Mouse (Mus musculus) thymus, adult 18-20 months (tissue): ENCODE results near the gene Cds2.
A peak's percentile ranks its signal among the peaks of the same experiment; 100 is the strongest.
"Not testable (repeated sequence)": the region's sequence is repeated elsewhere in the genome, so short reads cannot be mapped to it uniquely, and the experiment has no call there.

Experiments
- DNase-seq, 2 experiments: peaks; one replicate each; pipeline ENCODE4 v3.0.0; 2022; ENCODE audit warnings: mixed read lengths in 2 of 2

The Cds2 gene

DNA sequence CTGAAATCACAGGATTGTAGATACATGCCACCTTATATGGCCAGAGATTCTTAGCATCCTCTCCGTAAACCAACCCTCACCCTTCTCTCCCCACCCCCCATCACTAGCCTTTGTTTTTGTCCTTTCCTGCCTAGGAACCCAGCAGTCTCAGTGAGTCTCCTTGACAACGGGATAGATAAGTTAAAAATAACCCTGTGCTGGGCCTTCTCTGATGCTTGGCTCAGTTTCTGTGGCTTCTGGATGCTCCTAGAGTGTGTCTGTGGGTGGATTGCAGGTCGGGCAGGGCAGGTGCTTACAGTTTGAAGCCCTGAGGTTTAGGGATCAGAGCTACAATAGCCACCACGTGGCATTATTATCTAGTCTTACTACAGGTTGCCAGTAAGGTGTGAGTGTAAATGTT is 29.1 kb downstream of the Cds2 start:
- DNase-seq = no peak

DNA sequence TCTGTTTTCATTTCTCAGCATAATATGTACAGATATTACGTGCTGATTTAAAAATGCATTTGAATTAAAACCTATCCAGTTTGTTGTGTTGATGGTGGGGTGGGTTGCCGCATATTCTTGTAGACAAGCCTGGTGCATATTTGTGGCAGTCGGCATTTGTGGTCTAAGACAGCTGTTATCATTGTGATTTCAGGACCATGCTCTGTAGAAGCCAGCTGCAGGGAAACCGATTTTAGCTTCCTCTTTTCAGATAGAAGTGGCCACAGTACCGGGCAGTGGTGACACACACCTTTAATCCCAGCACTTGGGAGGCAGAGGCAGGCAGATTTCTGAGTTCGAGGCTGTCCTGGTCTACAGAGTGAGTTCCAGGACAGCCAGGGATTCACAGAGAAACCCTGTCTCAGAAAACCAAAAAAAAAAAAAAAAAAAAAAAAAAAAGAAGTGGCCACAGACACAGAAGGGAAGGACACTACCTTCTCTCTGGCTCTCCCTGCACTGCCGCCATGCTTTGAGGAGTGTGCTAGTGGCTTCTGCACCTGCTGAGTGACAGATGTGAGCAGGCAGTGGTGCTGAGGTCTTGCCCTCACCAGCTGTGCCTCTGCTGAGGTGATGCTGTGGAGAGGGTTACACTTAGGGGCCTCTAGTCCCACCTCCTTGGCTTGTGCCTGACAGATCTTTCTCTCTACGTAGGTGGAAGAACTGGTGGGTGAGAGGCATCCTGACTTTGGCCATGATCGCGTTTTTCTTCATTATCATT is 30.9 kb downstream of the Cds2 start:
- peak; percentile 21 to 30 for DNase-seq

DNA sequence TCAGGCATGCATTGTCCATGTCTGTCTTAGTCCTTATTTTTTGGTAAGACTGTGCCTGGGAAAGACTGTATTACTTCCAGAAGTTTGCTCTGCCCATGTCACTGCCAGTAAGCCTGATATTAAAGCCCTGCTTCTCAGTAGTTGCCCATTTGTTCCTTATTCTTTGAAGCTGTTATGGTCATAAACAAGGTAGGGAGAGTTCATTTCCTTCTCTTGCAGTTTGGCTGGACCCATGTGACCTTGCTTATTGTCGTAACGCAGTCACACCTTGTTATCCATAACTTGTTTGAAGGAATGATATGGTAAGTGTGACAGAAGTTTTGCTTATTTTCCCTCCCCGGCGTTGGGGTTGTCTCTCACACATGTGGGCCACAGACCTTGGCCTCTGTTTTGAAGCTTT is 35.3 kb downstream of the Cds2 start:
- DNase-seq = no peak

DNA sequence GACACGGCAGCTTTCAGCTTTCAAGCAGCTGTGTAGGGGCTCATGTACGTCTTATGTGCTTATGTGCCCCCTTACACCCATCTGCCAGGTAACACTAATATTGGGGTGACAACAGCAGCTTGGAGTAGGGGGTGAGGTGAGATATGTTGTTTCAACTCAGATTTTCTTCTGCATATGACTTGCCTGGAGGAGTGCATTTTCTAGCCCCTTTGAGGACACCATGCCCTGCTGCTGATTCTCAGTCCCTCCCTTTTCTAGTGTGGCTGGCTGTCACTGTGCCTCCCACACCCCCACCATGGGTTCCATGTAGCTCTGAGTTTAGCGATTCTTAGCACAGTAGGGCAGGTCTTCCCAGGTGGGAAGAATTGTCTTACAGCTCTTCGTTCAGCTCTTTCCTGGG is 38.5 kb downstream of the Cds2 start:
- DNase-seq = no peak

DNA sequence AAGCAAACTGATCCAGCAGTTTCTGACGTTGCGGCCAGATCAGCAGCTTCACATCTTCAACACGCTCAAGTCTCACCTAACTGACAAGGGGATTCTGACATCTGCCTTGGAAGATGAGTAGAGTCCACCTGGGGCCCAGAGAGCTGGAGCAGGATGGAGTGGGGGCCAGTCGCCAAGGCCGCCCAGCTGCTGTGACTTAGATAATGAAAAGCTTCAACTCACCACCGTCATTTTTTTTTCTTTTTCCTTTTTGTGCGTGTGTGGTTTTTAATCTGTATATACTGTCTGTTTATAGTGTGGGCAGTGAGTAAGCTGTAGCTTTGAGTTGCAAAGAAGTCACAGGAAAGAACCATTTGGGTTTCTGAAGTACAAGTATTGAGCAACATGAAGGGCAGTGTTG is 42.2 kb downstream of the Cds2 start:
- DNase-seq = no peak

DNA sequence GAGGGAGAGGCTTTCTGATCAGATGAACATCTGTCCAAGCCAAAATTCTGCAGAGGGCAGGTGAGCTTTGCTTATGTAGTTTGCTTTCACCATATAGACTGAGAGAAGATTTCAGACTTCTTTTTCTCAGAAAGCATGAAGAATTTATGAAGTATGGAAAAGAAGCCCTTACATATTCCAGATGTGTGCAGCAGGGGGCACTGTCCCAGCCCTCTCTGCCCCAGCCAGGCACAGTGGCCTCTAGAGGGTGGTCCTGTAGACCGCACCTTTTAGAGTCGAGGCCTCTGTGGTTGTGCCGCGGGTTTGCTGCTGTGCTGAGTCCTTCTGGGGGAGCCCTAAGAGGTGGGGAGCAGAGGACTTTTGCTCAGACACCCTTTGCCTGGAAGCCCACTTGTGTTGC is 43.0 kb downstream of the Cds2 start:
- no peak for DNase-seq

DNA sequence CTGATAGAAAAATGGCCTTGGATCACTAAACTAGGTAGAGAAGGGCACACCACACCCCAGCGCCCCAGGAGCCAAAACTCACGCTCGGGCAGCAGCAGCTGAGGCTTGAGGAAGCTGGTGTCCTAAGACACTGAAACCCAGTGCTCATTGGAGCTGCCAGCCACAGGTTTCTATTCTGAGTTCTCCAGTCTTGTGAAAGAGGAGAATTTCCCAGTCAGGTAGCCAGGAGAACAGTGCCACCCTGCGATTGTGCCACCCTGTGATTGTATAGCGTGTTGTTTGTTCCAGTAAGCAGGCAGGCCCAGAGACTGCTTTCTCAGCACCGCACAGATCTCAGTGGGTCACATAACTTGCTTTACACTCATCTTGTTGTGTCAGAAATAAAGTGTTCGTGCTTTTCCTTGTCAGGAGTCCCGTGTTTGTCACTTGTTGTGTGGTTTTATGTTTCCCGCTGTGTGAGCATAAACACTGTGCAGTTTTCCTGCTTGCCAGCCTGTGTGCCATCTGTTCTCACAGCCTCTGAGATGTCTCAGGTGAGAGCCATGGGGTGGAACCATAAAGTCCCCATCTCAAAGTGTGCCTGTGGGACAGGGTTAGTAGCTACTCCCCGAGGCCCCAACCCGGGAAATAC is 44.4 kb downstream of the Cds2 start:
- DNase-seq = no peak

DNA sequence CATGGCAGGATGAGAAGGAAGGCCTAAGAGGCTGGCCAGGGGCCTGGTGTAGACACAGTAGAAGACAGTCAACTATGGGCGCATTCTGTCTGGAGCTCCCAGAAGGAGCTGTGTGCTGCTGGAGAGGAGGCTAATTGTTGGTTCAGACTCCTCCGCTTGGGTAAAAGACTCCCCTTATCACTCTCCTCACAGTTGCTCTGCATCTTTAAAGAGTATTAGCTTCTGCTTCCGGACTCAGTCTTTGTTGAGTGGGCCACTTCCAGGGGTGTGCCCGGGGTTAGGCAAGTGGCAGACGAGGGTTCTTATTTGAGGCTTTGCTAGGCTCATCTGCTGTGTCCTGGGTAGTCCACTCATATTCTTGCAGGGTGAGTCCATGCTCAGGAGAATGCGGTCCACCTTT is 45.9 kb downstream of the Cds2 start:
- no peak for DNase-seq

DNA sequence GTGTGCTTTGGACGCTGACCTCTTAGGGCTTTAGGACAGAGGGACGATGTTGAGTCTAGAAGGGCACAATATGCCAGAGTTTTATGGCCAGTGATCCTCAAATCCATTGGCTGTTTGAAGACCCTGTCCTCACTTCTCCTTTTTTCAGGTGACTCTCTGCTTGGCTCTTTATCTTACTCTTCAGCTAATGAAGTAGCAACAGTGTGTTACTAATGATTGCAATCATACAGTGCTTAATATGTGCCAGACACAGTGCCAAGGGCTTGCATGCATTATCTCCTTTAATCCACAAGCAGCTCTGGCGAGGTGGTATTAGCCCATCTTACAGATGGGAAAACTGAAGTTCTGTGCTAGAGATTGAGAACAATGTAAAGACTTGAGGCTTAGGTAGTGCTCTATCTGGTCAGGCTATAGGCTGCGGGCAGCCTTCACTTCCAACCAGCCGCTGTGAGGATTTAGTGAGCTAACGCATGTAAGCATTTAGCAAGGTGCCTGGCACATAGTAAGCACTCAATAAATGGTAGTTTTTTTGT is 46.5 kb downstream of the Cds2 start:
- DNase-seq = no peak

DNA sequence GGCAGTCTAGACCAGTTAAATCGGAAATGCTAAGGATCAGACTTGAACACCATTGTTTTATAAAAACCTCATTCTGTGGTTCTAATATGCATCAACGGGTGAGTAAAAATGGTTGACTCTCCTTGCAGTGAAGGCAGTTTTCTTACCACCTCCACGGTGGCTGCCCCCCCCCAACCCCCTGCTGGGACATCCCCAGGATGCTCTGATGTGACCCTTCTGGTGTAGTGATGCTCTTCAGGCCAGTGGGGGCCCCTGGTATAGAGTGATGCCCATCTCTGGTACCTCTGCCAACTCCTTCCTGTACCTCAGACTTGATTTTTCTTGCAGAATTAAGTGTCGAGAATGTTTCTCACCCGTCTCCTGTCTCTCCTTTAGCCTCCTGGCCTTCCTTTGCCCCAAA is 49.7 kb downstream of the Cds2 start:
- no peak for DNase-seq

DNA sequence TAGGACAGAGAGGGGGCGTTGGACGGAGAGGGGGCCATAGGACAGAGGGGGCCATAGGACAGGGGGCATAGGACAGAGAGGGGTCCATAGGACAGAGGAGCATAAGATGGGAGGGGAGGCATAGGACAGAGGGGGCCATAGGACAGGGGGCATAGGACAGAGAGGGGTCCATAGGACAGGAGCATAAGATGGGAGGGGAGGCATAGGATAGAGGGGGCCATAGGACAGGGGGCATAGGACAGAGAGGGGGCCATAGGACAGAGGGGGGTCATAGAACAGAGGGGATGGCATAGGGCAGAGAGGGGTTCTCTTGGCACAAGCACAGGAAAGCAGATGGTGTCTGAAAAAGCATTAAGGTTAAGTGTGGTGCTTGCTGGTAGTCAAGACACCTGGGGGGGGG is 50.6 kb downstream of the Cds2 start:
- no peak for DNase-seq

DNA sequence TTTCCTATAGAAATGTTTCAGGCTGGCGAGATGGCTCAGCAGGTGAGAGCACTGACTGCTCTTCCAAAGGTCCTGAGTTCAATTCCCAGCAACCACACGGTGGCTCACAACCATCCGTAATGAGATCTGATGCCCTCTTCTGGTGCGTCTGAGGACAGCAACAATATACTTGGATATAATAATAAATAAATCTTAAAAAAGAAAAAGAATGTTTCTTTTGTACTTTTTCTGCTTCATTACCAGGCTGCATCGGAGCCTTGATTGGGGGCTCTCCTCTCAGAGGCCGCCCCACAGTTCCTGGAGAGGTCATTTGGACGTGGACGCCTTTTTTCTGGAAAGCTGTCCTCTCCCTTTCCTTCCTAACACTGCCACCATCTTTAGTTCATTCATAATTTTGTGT is 51.1 kb downstream of the Cds2 start:
- DNase-seq = not testable (repeated sequence)

DNA sequence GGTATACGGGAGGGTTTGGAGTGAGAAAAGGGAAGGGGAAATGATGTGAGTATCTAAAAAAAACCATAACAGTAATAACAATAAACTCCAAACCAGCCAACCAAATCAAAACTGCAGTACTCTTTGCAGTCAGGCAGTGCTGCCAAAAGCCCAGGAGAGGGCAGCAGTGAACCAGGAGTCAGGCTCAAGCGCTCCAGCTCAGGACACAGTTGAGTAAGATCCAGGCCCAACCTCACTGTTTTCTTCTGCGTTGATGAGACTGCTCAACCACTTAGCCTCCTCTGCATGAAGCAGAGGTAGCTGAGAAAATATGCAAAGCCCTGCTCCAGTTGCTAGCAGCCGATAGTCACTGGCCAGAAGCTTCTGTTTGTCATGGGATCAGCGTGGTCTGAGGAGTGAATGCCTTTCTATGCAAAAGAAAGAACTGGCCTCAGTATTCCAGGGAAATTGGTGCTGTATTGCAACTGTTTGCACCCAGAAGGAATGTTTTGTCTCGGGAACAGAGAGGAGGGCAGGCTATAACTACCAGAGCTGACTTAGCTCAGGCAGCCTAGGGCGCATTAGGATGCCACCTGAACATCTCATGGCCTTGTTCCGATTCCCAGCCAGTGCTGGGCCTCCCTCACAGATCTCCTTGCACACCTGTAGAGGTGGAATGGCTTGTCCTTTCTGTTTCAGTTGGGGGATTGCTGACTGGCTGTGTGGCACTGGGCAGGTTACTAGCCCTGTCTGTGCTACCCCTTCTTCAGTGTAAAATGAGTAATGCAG is 53.3 kb downstream of the Cds2 start:
- peak in 1 of 2 experiments; percentile 25 for DNase-seq

DNA sequence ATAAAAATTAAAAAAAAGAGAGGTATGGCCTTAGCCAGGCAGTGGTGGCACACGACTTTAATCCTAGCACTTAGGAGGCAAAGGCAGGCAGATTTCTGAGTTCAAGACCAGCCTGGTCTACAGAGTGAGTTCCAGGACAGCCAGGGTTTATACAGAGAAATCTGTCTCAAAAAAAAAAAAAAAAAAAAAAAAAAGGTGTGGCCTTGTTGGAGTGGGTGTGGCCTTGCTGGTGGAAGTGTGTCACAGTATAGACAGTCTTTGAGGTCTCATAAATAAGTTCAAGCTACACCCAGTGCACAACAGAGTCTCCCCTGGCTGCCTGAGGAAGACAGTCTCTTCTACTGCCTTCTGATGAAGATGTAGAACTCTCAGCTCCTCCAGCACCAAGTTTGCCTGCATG is 54.2 kb downstream of the Cds2 start:
- no peak for DNase-seq

DNA sequence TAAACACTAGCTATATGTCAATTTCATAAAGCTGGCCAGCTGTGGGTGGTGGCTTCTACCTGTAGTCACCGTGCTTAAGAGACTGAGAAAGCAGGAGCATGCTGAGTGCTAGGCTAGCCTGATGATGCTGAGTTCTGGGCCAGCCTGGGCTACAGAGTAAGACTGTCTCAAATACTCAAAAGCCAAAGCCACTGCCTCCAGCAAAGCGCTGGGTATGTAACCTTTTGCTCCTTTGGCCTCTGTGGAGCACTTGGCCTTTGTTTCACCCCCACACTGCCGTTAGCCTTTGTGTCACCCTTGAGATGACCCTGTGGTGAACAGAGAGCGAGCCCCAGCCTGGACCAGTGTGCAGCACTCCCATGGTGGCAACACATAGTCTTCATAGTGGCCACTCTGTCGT is 57.6 kb downstream of the Cds2 start:
- DNase-seq = no peak

DNA sequence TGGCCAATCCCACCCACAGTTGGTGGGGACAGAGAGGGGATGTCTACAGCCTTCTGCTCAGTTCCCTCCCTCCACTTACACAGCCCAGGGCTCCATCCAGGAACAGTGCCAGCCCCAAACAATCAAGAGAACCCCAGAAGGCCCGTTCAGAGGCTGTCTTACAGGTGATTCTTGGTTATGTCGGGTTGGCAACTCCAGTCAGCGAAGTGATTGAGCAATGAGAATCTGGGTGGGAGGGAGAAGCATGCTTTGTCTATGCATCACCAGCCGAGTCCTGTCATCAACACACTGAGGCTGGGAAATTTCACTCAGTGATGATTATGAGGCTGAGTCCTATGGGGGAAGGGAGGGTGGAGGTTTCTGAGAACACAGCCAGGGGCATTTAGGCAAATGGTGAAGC is 60.6 kb downstream of the Cds2 start:
- no peak for DNase-seq

DNA sequence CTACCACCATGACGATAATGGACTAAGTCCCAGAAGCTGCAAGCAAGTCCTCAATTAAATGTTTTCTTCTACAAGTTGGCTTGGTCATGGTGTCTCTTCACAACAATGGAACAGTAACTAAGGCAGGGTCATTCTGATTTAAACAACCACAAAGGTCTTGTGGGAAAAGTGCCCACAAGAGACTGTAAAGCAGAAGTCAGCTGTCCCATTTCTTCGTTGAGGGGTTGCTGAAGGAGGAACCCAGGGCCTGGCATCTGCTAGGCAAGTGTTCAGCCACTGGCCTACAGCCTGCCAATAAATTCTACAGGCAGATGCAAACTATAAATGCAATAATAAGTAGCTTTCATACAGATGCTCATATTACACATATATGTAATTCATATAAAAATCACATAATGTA is 74.3 kb downstream of the Cds2 start:
- no peak for DNase-seq

DNA sequence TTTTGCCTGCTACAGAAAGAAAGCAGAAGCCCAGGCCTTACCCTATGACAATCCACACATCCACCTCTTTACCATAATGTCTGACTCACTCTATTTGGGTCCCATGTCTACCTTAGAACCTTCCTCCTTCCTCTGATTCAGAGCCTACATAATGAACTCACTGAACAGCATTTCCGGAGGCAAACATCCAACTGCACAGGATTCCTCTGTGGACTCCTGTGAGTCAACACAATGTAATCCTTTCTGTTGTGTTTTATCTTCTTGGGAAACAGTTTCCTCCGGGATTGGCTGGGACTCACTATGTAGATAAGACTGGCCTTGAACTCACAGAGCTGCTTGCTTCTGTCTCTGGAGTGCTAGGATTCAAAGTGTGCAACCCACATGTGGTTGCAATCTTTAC is 77.4 kb downstream of the Cds2 start:
- DNase-seq = no peak

DNA sequence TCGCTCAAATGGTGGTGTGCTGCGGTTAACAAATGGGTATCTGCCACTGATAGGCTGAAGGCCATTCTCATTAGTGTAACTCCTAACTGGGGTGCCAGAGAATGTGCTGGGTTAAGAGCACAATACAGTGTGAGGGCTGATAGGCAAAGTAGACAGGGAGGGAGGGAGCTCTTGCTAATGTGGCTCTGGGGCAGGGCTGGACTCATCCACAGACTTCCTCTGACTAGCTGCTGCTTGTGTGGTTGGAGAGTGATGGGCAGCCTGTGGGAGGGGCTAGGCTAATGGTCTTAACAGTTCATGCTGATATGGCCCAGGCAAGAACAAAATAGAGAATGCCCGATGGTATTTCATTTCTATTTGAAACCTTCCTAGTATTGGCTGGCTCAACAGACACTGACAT is 78.3 kb downstream of the Cds2 start:
- DNase-seq = no peak

DNA sequence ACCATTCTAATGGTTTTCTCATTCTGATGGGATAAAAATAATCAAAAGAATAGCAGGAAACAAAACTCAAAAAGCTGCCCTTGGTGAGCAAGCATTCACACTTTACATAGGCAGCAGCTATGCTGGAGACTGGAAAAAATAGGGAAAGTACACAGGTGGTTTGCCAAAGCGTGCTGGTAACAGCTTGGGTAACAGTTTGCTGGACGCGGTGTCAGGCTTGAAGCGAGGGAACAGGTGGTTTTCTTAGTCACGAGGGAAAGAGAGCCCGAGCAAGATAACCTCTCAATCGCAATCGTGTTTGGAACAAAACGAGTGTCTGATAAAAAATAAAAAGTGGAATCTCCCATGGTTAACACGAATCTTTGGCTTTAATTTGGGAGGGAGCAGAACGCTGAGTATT is 80.9 kb downstream of the Cds2 start:
- no peak for DNase-seq
